Mouse (Mus musculus): ENCODE results near the gene Defb41. TPM values are rescaled to one million over a fixed set of nuclear protein-coding genes. Genes with fewer than 3 reads are reported as not detected.
"Not testable (repeated sequence)": the region's sequence is repeated elsewhere in the genome, so short reads cannot be mapped to it uniquely, and the experiment has no call there.

The Defb41 gene
- polyA plus RNA-seq (2015; fragmentation: Nextera tagmentation; extraction: Ambion mirVana) = not detected in 2 replicates

DNA sequence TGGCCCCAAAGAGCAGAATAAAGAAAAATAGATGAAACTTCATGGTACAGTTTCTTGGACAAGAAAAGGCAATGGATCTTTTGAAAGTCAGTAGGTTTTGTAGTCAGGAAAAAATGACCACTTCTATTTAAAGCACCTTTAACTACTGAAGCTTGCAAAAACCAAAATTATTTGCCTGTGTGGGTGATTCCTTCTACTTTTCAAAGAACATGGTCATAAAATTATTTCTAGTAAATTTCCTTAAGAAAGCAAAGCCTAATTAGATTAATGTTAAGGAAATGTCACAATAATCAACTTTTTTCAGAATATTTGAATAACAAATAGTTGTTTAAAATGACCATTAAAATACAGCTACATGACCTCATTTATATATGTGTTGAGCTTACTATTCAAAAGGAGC lies at the start of gene Defb41:
Gene Defb41 (minus strand): TSS at position 101 of the 400 bp plus-strand sequence.
- H3K9ac ChIP-seq = no peak within 1 kb of the TSS
- no peak within 1 kb of the TSS for H3K4me3 ChIP-seq
- H3K4me2 ChIP-seq = no peak within 1 kb of the TSS
- H3K36me3 ChIP-seq = no peaks in the 10 kb centered on the region
- H3K27ac ChIP-seq (replicated peaks) = no peak within 1 kb of the TSS
- H3K9me3 ChIP-seq = no peaks in the 10 kb centered on the region
- ATAC-seq (ENCODE audit: low FRiP score, low read depth) = no peak
- H3K4me1 ChIP-seq (replicated peaks) = no peaks in the 10 kb centered on the region
- no peaks in the 10 kb centered on the region for H3K27me3 ChIP-seq

DNA sequence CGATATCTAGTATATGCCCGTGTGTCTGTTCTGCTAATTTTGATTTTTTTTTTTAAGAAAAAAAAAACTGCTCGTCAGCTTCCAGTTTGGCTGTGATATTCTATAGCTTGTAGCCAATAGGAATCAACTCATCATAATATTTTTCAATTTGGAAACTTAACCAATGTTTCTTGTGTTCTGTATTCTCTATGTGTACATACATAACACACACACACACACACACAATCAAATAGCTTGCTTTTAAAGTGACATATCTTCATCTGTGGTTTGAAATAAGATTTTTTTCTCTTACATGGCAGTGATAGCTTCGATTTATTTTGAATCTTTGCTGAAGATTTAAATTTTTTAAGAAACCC lies 43.5 kb upstream of the Defb41 start:
- Histone ChIP-seq H3K36me3 (no peaks in the 10 kb centered on the region), H3K9ac (no peak overlapping the region), H3K27ac (replicated peaks) (no peak overlapping the region), H3K9me3 (no peaks in the 10 kb centered on the region), H3K4me3 (no peak overlapping the region), H3K27me3 (no peaks in the 10 kb centered on the region), H3K4me1 (replicated peaks) (no peaks in the 10 kb centered on the region), H3K4me2 (no peak overlapping the region)
- 87% methylated on average over 4 of the region's 4 CpGs for WGBS
- ATAC-seq (ENCODE audit: low FRiP score, low read depth) = no peak

DNA sequence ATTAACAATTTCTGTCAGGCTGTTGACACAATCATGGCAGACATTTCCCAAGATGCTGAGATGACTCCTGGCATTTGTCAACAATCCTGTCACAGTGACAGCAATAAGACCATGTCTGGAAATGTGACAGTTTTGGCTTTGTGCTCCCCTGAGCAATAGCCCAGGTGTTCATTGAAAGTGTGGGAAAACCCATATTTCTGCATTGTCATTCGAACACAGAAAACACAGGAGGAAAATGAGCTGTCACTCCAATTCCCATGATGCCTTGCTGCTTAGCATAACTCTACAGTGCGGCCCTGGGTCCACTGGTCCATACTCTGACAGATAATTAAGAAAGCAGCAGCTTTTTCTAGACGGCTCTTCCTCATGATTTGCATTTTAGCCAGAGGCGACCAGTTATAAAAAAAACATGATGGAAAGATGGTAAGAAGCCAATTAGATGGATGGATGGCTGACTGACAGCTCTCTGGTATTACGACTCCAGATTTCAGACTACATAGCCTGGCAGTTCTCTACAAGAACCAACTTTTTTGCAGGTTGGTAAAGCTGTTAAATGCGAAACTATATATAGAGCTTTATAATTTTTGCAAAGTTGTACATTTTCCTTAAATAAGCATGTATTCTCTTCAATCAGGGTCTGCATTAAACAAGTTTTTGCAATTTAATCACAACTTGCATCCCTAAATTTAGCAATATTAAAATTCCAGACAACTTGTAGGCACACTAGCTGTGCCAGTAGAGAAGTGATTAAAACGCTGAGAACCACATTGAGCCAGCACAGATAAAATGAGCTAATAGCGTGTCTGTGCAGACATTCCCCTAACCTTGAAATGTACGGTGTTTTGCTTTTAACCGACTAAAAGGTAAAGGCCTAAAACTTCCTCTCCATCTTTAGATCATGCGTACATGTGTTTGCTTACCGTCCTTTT lies 42.9 kb upstream of the Defb41 start:
- ATAC-seq (ENCODE audit: low FRiP score, low read depth) = no peak
- Histone ChIP-seq H3K9me3 (no peaks in the 10 kb centered on the region), H3K4me3 (no peak overlapping the region), H3K4me1 (replicated peaks) (no peaks in the 10 kb centered on the region), H3K27ac (replicated peaks) (no peak overlapping the region), H3K27me3 (no peaks in the 10 kb centered on the region), H3K9ac (no peak overlapping the region), H3K4me2 (no peak overlapping the region), H3K36me3 (no peaks in the 10 kb centered on the region)
- 75% methylated on average over 12 of the region's 12 CpGs for WGBS

DNA sequence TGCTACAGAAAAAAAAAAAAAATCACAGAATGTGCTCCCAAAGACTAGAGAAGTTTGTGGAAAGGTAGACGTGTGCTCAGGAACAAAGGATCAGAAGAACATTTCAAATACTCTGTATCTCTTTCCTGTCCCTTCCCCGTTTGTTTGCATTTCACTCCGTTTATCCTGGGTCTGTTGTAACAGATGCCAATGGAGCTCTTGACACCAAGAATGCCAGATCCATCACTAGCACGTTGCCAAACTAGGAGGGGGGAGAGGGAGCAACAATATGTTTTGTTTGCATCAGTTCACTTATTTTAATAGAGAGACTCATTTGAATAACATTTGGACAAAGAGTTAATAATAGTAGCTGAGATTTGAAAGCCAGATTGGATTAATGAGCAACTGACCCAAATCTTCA lies 27.6 kb upstream of the Defb41 start:
- Histone ChIP-seq H3K4me3 (no peak overlapping the region), H3K27me3 (no peaks in the 10 kb centered on the region), H3K9ac (no peak overlapping the region), H3K4me1 (replicated peaks) (no peaks in the 10 kb centered on the region), H3K4me2 (no peak overlapping the region), H3K9me3 (no peaks in the 10 kb centered on the region), H3K27ac (replicated peaks) (no peak overlapping the region), H3K36me3 (no peaks in the 10 kb centered on the region)
- WGBS = 19% methylated on average over 4 of the region's 4 CpGs
- ATAC-seq (ENCODE audit: low FRiP score, low read depth) = no peak

DNA sequence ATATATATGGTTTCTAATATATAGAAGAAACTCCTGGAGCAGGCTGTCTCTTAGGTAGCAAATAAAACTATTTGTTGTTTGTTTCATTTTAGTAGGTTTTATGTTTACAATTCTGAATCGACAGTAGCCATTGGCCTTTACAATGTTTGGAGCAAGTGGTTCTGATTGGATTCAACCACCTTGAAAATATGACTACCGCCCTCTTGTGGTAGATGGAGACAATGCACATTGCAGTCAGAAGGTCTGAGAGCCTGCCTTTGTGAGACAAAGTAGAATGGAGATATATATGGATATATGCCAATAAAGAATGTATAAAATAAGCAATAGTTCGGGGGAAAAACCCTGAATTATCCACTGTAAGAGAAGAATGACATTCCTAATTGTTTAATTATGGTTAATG lies 23.9 kb upstream of the Defb41 start:
- Histone ChIP-seq H3K9ac (no peak overlapping the region), H3K36me3 (no peaks in the 10 kb centered on the region), H3K27me3 (no peaks in the 10 kb centered on the region), H3K4me1 (replicated peaks) (no peaks in the 10 kb centered on the region), H3K4me3 (no peak overlapping the region), H3K9me3 (no peaks in the 10 kb centered on the region), H3K27ac (replicated peaks) (no peak overlapping the region), H3K4me2 (no peak overlapping the region)
- ATAC-seq (ENCODE audit: low FRiP score, low read depth) = no peak
- WGBS = 42% methylated on average over 3 of the region's 3 CpGs

DNA sequence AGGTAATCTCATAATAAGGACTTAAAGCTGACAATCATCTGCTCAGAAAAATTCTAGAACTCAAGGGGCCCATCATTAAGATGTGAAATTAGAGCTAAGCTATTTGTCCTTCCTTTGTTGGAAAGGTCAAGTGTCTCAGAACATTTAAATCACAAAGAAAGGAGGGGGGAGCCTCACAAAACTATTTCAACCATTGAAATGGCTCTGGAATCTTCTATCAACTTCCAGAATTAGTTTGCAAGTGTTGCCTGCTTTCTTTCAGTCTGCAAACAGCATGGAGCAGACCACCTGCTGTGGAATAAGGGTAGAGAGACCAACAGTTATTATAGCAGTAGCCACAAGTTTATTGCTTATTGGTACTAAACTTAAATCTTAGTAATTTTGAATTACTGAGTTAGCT lies 22.4 kb upstream of the Defb41 start:
- Histone ChIP-seq H3K27me3 (no peaks in the 10 kb centered on the region), H3K4me1 (replicated peaks) (no peaks in the 10 kb centered on the region), H3K9me3 (0 out of 2 replicates have a peak, but pooled peaks cover 3% of the 10 kb centered on the region), H3K4me2 (no peak overlapping the region), H3K27ac (replicated peaks) (no peak overlapping the region), H3K36me3 (no peaks in the 10 kb centered on the region), H3K9ac (no peak overlapping the region), H3K4me3 (no peak overlapping the region)
- ATAC-seq (ENCODE audit: low FRiP score, low read depth) = no peak

DNA sequence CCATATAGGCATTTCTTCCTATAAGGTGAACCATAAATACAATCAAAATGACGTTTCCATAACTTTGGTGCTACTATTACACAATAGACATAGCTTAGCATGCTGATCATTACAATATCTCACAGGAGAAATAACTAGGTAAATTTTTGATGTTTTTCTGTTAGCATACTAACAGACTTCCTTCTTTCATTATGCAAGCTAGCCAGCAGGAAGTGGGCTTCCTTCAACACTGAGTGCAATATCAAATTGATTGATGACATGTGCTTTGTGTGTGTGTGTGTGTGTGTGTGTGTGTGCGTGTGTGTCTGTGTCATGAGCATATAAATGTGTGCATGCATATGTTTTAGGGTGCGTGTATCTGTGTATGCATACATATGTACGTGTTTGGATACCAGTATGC lies 6.2 kb upstream of the Defb41 start:
- no peak overlapping the region for H3K9ac ChIP-seq
- no peak for ATAC-seq (ENCODE audit: low FRiP score, low read depth)
- no peaks in the 10 kb centered on the region for H3K27me3 ChIP-seq
- H3K4me3 ChIP-seq = no peak overlapping the region
- H3K9me3 ChIP-seq = no peaks in the 10 kb centered on the region
- no peaks in the 10 kb centered on the region for H3K36me3 ChIP-seq
- H3K4me2 ChIP-seq = no peak overlapping the region
- H3K27ac ChIP-seq (replicated peaks) = no peak overlapping the region
- 87% methylated on average over 4 of the region's 4 CpGs for WGBS
- H3K4me1 ChIP-seq (replicated peaks) = no peaks in the 10 kb centered on the region

DNA sequence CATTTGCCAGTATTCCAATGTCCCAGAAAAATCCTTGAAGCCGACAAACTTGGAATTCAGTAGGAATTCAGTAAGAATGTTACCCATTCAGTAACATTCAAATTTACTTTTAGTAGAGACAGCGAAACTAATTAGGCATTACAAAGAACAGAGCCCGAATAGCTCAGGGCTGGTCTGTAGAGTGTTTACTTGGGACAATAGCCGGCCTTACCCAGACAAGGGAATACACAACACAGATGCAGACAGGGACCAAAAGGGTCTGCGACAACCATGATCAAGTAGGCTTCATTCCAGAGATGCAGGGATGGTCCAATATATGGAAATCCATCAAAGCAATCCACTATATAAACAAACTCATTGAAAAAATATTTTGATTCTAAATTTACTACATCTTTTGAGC lies 3.9 kb upstream of the Defb41 start:
- no peaks in the 10 kb centered on the region for H3K27me3 ChIP-seq
- WGBS = 44% methylated on average over 5 of the region's 5 CpGs
- no peak for ATAC-seq (ENCODE audit: low FRiP score, low read depth)

DNA sequence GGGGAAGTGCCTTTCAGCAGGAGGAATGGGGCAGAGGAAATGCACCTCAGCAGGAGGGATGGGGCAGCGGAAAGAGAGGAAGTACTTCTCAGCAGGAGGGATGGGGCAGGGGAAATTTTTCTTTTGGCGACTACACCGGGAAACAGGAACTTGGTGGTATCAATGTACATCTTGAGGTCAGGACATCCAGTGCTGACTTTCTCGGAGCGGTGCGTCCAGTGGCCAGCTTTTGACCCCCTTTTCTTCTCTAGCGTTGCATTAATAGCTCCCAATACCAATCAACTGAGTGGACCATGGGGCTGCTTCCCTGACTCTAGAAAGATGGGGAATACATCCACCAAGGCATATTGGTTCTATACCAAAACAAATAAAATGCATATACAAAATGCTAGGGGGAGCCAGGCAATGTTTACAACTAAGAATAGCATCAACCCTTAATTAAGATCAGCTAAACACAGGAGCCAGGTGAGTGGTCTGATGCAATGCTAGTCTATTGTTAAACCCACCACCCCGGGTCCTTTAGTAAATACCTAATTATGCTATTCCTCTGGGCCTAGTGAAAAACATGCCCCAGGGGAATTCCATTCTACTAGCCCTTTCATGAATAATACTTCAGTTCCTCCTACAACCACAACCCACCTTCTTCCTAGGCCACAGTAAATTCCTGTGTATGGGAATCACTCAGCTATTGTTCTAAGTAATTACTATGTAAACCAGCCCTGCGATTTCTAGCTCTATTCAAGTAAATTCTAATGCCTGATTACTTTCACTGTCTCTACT lies 18.9 kb downstream of the Defb41 start:
- H3K36me3 ChIP-seq; ATAC-seq (ENCODE audit: low FRiP score, low read depth); H3K4me1 ChIP-seq (replicated peaks); H3K9ac ChIP-seq; H3K27me3 ChIP-seq; H3K27ac ChIP-seq (replicated peaks); H3K4me3 ChIP-seq; H3K9me3 ChIP-seq; H3K4me2 ChIP-seq: not testable (repeated sequence)
- WGBS = 86% methylated on average over 9 of the region's 9 CpGs

More for the DNA sequence above, 3.9 kb upstream of the Defb41 start:
- H3K4me3 ChIP-seq = no peak overlapping the region
- H3K9me3 ChIP-seq = no peaks in the 10 kb centered on the region
- no peak overlapping the region for H3K9ac ChIP-seq
- no peaks in the 10 kb centered on the region for H3K36me3 ChIP-seq
- no peak overlapping the region for H3K4me2 ChIP-seq
- no peaks in the 10 kb centered on the region for H3K4me1 ChIP-seq (replicated peaks)
- no peak overlapping the region for H3K27ac ChIP-seq (replicated peaks)

DNA sequence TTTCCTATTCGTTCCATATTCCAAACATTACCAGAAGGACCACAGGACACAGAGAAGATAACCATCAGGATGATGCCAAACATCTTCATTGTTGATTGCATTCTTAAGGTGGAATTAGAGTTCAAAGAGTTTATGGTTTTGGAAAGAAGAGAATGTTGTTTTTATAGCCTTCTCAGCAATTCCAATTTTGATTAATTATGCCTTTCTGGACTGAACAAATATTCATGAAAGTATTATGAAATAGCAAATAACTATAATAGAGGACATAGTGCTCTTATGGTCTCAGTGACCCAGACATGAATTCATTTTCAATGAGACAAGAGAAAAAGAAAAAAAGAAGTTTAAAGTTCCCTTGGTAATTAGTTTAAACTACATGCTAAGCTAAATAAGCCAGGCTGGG lies 27.6 kb downstream of the Defb41 start, which contains the start of gene Defb18:
Gene Defb18 (minus strand): TSS at position 101 of the 400 bp plus-strand sequence.
- WGBS = 72% methylated on average over 1 of the region's 1 CpGs

DNA sequence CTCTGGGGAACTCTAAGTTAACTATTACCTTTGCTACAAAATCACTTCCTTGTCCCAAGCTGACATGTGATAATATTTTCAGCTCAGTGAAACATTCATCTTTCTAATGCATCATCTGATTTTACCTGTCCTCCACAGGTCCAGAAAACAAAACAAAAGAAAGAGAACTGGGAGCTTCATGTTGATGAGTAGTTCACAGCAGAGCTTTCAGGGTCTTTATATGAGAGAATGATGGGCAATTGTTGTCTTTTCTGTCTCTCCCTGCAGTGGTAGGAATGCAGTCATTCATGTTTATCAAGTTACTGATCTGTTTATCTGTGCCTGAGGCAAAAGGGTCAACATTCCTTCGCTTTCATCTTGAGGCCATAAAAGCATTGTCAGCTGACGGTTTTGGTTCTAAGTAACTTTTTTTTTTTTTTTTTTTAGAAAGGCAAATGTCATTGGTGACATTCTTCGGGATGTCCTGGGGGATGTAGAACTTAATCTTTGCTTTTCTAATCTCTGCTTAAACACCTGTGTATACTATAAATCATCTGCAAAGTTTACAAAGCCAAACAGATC lies 41.5 kb downstream of the Defb41 start:
- WGBS = 38% methylated on average over 3 of the region's 3 CpGs
- Histone ChIP-seq H3K4me3 (no peak overlapping the region), H3K4me1 (replicated peaks) (no peaks in the 10 kb centered on the region), H3K9me3 (no peaks in the 10 kb centered on the region), H3K27ac (replicated peaks) (no peak overlapping the region), H3K27me3 (no peaks in the 10 kb centered on the region), H3K4me2 (no peak overlapping the region), H3K9ac (no peak overlapping the region), H3K36me3 (no peaks in the 10 kb centered on the region)
- no peak for ATAC-seq (ENCODE audit: low FRiP score, low read depth)

More for the DNA sequence above, 27.6 kb downstream of the Defb41 start, which contains the start of gene Defb18:
- no peak within 1 kb of the TSS for H3K4me2 ChIP-seq
- H3K36me3 ChIP-seq = no peaks in the 10 kb centered on the region
- H3K4me1 ChIP-seq (replicated peaks) = no peaks in the 10 kb centered on the region
- H3K27me3 ChIP-seq = no peaks in the 10 kb centered on the region
- H3K27ac ChIP-seq (replicated peaks) = no peak within 1 kb of the TSS
- no peak within 1 kb of the TSS for H3K9ac ChIP-seq
- ATAC-seq (ENCODE audit: low FRiP score, low read depth) = no peak
- H3K9me3 ChIP-seq = no peaks in the 10 kb centered on the region
- H3K4me3 ChIP-seq = no peak within 1 kb of the TSS

Measured in hindbrain, embryonic 15.5 days (tissue).